Mouse (Mus musculus): Measurements from ENCODE around the gene Megf6. TPM values are rescaled to one million over a fixed set of nuclear protein-coding genes. Genes with fewer than 3 reads are reported as not detected.

The Megf6 gene
- total and polyA plus RNA-seq, 2 experiments from 2014 or later: 12.9 to 79.8 TPM

DNA sequence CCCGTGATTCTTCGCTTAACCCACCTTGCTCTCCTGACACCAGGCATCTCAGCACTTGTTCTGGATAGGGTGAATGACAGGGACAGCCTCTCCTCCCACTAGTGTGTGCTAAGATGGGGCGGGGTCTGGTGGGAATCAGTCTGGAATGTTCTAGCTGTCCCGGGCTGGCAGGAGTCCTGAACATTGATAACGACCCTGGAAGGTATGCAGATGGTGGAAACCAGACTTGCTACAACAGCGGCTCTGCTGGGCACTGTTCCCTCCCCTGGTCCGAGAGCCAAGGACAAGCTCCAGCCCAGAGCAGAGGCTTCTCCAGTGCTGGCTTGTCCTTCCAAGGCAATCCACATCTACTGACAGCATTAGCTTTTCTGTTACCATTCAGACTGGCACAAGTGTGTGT, 43.1 kb downstream of the Megf6 start:
- H3K9me3 ChIP-seq (replicated peaks; ENCODE audit: control insufficient read depth, low read length): no peaks in the 10 kb centered on the region
- DNase-seq (ENCODE audit: low spot score) (peak; percentile 87), ATAC-seq (ENCODE audit: insufficient read depth, low read depth) (peak; percentile 89)
- H3K36me3 ChIP-seq (replicated peaks; ENCODE audit: control insufficient read depth, insufficient read depth, low read length): no peaks in the 10 kb centered on the region
- H3K4me2 ChIP-seq (ENCODE audit: low read depth, low read length): no peak overlapping the region
- H3K27me3 ChIP-seq (ENCODE audit: control insufficient read depth, insufficient read depth, low read length): no peaks in the 10 kb centered on the region
- no peak for TF ChIP-seq CTCF (IDR thresholded peaks at IDR 0.05; ENCODE audit: low read depth)
- peak; percentile 26; the same call in 1 of the 2 replicates for TF ChIP-seq EP300 (IDR thresholded peaks at IDR 0.05; ENCODE audit: low read depth)
- H3K27ac ChIP-seq (ENCODE audit: low read depth): peak overlapping the region; percentile 84
- H3K4me3 ChIP-seq (ENCODE audit: low read depth, low read length): no peak overlapping the region
- 11% methylated on average over 7 of the region's 7 CpGs for WGBS
- H3K9ac ChIP-seq (replicated peaks; ENCODE audit: low read depth, low read length): 0 out of 2 replicates have a peak overlapping the region, but pooled peaks have one; percentile 3
- peaks cover 24% of the 10 kb centered on the region for H3K4me1 ChIP-seq (ENCODE audit: control insufficient read depth, insufficient read depth)

DNA sequence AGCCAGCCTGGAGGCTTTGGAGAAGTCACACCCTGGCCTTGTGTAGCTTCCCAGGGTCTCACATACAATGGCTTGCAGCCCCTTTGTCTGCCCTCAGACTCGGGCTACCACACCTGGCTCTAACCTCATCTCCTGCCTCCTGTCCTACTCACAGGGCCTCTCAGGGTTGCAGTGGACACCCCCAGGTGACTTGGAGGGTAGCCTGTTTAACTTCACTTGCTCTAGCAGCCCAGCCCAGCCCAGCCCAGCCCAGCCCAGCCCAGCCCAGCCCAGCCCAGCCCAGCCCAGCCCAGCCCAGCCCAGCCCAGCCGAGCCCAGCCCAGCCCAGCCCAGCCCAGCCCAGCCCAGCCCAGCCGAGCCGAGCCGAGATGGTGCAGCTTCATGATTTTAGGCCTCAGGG, 43.5 kb downstream of the Megf6 start:
- DNase-seq (ENCODE audit: low spot score) (no peak), ATAC-seq (ENCODE audit: insufficient read depth, low read depth) (peak; percentile 47)
- WGBS: 6% methylated on average over 5 of the region's 5 CpGs
- Histone ChIP-seq H3K4me1 (ENCODE audit: control insufficient read depth, insufficient read depth) (peaks cover 24% of the 10 kb centered on the region), H3K27me3 (ENCODE audit: control insufficient read depth, insufficient read depth, low read length) (no peaks in the 10 kb centered on the region), H3K9me3 (replicated peaks; ENCODE audit: control insufficient read depth, low read length) (no peaks in the 10 kb centered on the region), H3K4me3 (ENCODE audit: low read depth, low read length) (no peak overlapping the region), H3K27ac (ENCODE audit: low read depth) (peak overlapping the region; percentile 84), H3K36me3 (replicated peaks; ENCODE audit: control insufficient read depth, insufficient read depth, low read length) (no peaks in the 10 kb centered on the region), H3K9ac (replicated peaks; ENCODE audit: low read depth, low read length) (0 out of 2 replicates have a peak overlapping the region, but pooled peaks have one; percentile 23), H3K4me2 (ENCODE audit: low read depth, low read length) (no peak overlapping the region)
- no peak for TF ChIP-seq CTCF (IDR thresholded peaks at IDR 0.05; ENCODE audit: low read depth)
- TF ChIP-seq EP300 (IDR thresholded peaks at IDR 0.05; ENCODE audit: low read depth): no peak

GRCm38 (mm10) chr4:154217711-154218350, 47.3 kb downstream of the Megf6 start:
- ATAC-seq (ENCODE audit: insufficient read depth, low read depth): no peak
- DNase-seq (ENCODE audit: low spot score): no peak
- H3K4me1 ChIP-seq (ENCODE audit: control insufficient read depth, insufficient read depth): peaks cover 34% of the 10 kb centered on the region
- no peaks in the 10 kb centered on the region for H3K27me3 ChIP-seq (ENCODE audit: control insufficient read depth, insufficient read depth, low read length)
- no peaks in the 10 kb centered on the region for H3K9me3 ChIP-seq (replicated peaks; ENCODE audit: control insufficient read depth, low read length)
- H3K9ac ChIP-seq (replicated peaks; ENCODE audit: low read depth, low read length): no peak overlapping the region
- 43% methylated on average over 7 of the region's 7 CpGs for WGBS
- H3K36me3 ChIP-seq (replicated peaks; ENCODE audit: control insufficient read depth, insufficient read depth, low read length): no peaks in the 10 kb centered on the region
- TF ChIP-seq CTCF (IDR thresholded peaks at IDR 0.05; ENCODE audit: low read depth) (no peak), EP300 (IDR thresholded peaks at IDR 0.05; ENCODE audit: low read depth) (no peak)
- no peak overlapping the region for H3K4me2 ChIP-seq (ENCODE audit: low read depth, low read length)
- H3K4me3 ChIP-seq (ENCODE audit: low read depth, low read length): no peak overlapping the region
- H3K27ac ChIP-seq (ENCODE audit: low read depth): no peak overlapping the region

GRCm38 (mm10) chr4:154222773-154223172, 52.2 kb downstream of the Megf6 start:
- no peaks in the 10 kb centered on the region for H3K9me3 ChIP-seq (replicated peaks; ENCODE audit: control insufficient read depth, low read length)
- WGBS: 17% methylated on average over 6 of the region's 6 CpGs
- no peak overlapping the region for H3K4me3 ChIP-seq (ENCODE audit: low read depth, low read length)
- ATAC-seq (ENCODE audit: insufficient read depth, low read depth): peak; percentile 28; the same call in 1 of the 2 replicates
- H3K27me3 ChIP-seq (ENCODE audit: control insufficient read depth, insufficient read depth, low read length): no peaks in the 10 kb centered on the region
- no peaks in the 10 kb centered on the region for H3K36me3 ChIP-seq (replicated peaks; ENCODE audit: control insufficient read depth, insufficient read depth, low read length)
- peak; percentile 47 for DNase-seq (ENCODE audit: low spot score)
- H3K4me2 ChIP-seq (ENCODE audit: low read depth, low read length): no peak overlapping the region
- H3K27ac ChIP-seq (ENCODE audit: low read depth): peak overlapping the region; percentile 26; the same call in 1 of the 2 replicates
- peaks cover 39% of the 10 kb centered on the region for H3K4me1 ChIP-seq (ENCODE audit: control insufficient read depth, insufficient read depth)
- no peak for TF ChIP-seq CTCF (IDR thresholded peaks at IDR 0.05; ENCODE audit: low read depth)
- TF ChIP-seq EP300 (IDR thresholded peaks at IDR 0.05; ENCODE audit: low read depth): no peak
- H3K9ac ChIP-seq (replicated peaks; ENCODE audit: low read depth, low read length): 0 out of 2 replicates have a peak overlapping the region, but pooled peaks have one; percentile 6

- Histone ChIP-seq H3K9ac (replicated peaks; ENCODE audit: low read depth, low read length) (no peak overlapping the region), H3K9me3 (replicated peaks; ENCODE audit: control insufficient read depth, low read length) (no peaks in the 10 kb centered on the region), H3K4me3 (ENCODE audit: low read depth, low read length) (no peak overlapping the region), H3K4me2 (ENCODE audit: low read depth, low read length) (no peak overlapping the region), H3K27me3 (ENCODE audit: control insufficient read depth, insufficient read depth, low read length) (no peaks in the 10 kb centered on the region), H3K27ac (ENCODE audit: low read depth) (no peak overlapping the region), H3K36me3 (replicated peaks; ENCODE audit: control insufficient read depth, insufficient read depth, low read length) (no peaks in the 10 kb centered on the region), H3K4me1 (ENCODE audit: control insufficient read depth, insufficient read depth) (peaks cover 44% of the 10 kb centered on the region)
- DNase-seq (ENCODE audit: low spot score) (no peak), ATAC-seq (ENCODE audit: insufficient read depth, low read depth) (peak; percentile 28)
- 33% methylated on average over 6 of the region's 6 CpGs for whole genome bisulfite sequencing
- no peak for TF ChIP-seq EP300 (IDR thresholded peaks at IDR 0.05; ENCODE audit: low read depth)
- TF ChIP-seq CTCF (IDR thresholded peaks at IDR 0.05; ENCODE audit: low read depth): no peak
Measured at GRCm38 (mm10) chr4:154224267-154224969, 53.9 kb downstream of the Megf6 start.
